Mouse (Mus musculus) hindlimb bud, embryonic 11.5 days (tissue): ENCODE data around the gene Pgm5.
"Not testable (repeated sequence)": the region's sequence is repeated elsewhere in the genome, so short reads cannot be mapped to it uniquely, and the experiment has no call there.

Source experiments
- DNase-seq: peaks from one replicate; pipeline ENCODE4 v3.0.0-alpha.2; 2012; ENCODE audit warnings: low read depth, low spot score; ENCODE audit errors: extremely low spot score

The Pgm5 gene

GRCm38 (mm10) chr19:24861612-24862451, at the start of gene Pgm5:
Pgm5 (minus strand) TSS chr19:24861855.
- no peak for DNase-seq

- DNase-seq, result no peak
Observed at GRCm38 (mm10) chr19:24908385-24909155, 46.9 kb upstream of the Pgm5 start.

GRCm38 (mm10) chr19:24907655-24908054, 46.0 kb upstream of the Pgm5 start:
- no peak for DNase-seq

DNA sequence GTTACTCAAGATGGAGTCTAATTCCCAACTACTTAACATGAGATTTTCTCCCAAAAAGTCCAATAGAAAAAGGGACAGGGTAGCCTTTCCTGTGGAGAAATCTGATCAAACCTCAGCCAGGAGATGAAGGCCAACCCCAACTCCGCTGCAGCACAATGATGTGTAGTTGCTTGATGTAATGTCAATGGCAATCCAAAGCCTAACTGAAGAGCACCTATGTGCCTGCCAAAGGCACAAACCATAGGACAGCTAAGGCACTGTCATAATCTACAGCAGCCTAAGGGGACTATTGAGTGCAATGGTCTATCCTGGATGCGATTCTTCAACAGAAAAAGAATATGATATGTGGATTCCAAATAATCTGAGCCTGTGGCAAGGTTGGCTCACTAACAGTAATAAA, 41.2 kb upstream of the Pgm5 start:
- DNase-seq, result no peak

DNA sequence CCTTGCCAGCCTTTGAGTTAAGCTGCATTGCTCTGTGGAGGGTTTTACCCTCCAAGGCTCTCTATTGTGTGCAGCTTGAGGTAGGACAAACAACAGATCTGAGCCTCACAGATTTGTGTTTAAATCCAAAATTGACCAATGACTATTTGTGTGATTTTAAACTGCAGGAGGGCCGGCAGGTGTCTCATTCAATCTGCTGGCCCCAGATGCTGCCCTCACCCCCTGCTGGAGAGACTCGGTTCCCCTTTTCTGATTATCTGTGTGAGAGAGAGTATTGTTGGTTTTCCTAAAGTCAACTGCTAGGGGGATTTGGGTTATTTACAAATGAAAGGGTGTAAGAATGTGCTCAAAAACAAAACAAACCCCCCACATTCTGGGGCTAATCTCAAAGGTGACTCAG, 40.6 kb upstream of the Pgm5 start:
- no peak for DNase-seq

DNA sequence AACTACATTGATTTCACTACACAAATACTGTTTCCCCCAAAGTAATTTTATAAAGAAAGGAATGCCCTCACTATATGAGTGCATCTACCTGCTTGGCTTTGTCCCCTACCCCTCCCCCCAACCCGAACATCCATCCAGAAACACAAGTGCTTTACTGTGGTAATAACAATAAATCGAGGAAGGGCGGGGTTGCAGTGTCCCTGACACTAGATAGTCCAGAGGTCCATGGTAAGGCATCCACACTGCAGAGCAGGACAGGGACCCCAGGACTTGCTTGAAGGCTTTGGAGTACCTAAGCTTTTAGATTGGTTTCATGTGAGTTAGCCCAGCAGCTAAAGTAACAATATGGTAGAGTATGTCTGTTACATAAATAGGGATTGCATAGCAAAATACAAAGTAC, 40.0 kb upstream of the Pgm5 start:
- DNase-seq, result no peak

GRCm38 (mm10) chr19:24900581-24901220, 39.0 kb upstream of the Pgm5 start, which contains the start of gene Foxd4:
Foxd4 (minus strand) TSS chr19:24901197.
- DNase-seq, result no peak

DNA sequence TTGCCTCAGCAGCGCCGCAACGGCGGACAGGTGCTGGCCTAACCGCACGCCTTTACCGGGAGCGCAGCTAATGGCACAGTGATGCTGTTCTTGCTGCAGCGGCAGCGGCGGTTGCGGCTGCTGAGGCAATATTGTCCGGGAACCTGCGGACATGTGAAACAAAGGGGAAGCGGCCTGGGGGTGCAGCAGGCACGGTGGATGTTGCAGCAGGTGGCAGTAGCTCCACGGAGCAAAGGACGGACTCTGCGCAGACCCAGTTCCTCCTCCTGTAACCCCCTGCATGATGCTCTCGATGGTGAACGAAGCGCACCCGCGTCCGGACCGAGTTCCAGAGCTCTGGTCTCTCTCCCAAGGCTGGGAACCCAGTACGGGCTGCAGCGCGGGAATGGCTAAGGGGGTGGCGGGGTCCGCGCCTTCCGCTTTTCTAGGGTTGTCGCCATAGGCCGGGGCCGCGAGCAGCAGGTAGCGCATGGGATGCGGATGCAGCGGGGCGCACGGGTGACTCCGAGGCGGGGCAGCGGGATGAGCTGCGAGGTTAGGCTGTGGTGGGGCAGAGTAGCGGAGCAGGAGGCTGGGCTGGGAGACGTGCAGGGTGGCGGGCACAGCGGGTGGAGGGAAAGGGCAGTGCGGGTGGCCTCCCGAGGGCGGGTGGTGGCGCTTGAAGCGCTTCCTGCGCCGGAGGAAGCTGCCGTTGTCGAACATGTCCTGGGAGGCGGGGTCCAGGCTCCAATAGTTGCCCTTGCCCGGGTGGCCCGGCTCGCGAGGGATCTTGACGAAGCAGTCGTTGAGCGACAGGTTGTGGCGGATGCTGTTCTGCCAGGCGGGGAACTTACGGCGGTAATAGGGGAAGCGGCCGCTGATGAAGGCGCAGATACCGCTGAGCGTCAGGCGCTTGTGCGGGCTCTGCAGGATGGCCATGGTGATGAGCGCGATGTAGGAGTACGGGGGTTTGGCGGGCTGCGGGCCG, 38.2 kb upstream of the Pgm5 start:
- no peak for DNase-seq

- DNase-seq, result no peak
Observed at GRCm38 (mm10) chr19:24898737-24899577, 37.3 kb upstream of the Pgm5 start.

DNA sequence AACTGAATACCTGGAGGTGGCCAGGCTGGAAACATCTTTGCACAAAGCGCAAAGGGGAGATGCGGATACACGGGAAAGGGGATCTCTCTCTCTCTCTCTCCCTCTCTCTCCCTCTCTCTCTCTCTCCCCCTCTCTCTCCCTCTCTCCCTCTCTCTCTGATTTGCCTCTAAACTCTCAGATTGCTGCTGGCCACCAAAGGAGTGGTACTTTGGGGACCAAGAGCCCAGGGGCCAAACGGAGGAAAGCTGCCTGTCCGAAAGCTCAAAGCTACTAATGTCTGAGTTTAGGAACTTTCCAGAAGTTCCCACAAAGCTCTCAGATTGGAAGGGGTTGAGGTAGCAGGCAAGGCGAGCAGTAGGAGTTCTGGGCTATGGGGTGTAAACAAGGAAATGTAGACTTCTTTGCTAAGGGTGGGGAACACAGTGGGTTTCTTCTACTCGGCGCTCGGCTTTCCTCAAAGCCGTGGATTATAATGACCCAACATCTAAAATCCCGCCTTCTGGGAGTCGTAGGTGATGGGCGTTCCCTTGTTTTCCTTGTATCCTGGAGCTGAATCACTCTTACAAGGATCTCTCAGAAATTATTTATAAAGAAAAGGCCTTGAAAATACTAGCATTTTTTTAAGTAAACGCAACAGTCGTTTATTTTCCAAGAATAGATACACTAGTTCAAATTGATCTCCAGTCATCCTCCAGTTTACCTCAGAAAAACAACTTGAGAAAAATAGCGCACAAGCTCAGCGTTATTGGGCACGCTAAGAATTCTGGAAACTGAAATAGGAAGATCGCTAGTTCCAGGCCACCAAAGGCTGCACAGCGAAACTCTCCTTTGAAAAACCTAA, 36.5 kb upstream of the Pgm5 start:
- DNase-seq, result no peak

DNA sequence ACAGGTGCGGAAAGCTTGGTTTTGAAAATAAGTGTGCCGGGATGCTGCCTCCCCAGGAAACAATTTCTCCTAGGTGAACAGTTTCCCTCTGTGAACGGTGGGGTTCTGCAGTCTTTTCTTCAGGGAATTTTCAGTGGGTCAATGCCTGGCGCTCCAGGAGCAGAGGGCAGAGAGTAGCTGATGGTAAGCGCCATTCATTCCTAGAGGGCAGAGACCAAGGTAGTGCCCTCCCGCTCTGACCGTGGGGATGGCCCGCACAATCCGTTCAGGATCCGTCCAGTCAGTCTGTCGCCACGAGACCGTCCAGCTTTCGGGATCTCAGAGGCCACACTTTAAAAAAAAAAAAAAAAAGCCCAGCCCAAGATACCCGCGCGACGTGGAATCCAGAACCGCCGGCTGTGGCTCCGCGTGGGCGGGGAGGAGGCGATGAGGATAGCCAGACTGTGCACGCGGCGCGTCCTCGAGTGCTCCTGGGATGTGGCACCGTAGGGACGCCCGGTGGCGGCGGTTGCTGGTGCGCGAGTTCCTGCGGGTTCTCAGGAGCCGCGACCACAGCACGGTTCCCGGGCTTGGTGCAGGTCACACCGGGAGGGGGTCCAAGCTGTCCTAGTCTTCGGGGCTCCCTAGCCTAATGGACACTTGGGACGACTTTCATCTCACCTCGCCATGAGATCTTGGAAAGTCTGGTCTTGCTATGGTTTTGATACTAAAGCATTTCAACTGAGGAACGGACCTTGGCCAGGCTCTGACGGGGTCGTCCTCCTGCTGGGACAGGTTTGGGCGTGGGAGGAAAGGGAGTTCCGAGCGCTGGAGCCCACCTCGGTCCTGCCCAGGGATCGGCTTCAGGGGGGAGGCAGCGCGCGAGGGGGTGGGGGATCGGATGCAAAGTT, 35.6 kb upstream of the Pgm5 start:
- DNase-seq, result no peak

DNA sequence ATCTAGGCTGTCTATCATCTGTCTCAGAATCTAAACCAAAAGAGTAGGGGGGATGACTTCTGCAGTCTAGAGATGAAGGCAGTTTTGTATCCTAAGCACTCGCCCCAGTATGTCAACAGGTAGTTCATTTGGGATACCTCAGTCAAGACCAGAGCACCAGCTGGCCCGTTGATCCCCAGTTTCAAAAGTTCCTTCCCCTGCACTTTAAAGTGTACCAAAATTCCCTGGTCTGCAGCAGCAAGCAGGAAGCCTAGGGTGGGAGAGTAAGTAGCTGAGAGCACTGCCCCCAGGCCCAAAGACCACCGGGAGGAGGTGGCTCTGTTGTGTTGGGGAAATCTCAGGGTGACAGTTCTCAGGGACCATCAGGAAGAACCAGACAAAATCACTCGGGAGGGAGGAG, 34.9 kb upstream of the Pgm5 start:
- DNase-seq, result no peak

DNA sequence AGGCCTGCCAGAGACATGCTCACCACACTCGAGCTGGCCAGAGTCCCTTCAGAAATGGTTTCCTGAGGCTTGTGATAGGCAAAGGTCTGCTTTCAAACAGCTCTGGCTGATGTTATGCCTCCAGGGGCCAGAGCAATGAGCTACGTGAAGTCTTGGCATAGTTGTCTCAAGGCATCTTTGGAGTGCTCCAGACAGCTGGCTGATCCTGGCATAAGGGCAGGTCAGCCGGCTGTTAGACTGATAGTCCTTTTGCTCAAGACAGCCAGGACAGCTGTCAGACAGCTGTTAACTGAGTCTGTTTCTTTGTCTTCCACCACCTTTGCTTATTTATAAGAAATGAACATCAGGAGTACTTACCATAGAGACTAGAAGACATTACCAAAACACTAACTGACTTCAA, 25.2 kb upstream of the Pgm5 start:
- DNase-seq, result no peak

DNA sequence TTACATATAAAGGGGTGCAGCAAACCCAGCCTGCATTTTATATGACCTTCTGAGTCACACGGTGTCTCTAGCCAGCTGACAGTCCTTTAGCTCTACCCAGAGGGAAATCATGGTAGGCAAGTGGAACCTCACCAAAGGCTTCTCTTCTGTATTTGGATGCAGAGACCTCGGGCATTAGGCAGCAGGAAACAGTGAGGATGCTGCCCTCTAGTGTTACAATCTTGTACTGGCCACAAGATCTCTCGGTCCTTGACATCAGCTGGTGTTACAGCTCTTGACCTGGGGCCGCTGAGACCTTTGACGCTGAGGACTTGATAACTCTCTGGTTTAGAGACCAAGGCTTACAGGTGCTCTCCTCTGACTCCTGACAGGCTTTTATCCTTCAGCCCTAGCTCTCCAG, 23.8 kb upstream of the Pgm5 start:
- DNase-seq, result no peak

- no peak for DNase-seq
Observed at GRCm38 (mm10) chr19:24881237-24881636, 19.6 kb upstream of the Pgm5 start.

GRCm38 (mm10) chr19:24875129-24875870, 13.6 kb upstream of the Pgm5 start, which contains the start of gene Gm10053:
Gm10053 (plus strand) TSS chr19:24875686.
- not testable (repeated sequence) for DNase-seq

DNA sequence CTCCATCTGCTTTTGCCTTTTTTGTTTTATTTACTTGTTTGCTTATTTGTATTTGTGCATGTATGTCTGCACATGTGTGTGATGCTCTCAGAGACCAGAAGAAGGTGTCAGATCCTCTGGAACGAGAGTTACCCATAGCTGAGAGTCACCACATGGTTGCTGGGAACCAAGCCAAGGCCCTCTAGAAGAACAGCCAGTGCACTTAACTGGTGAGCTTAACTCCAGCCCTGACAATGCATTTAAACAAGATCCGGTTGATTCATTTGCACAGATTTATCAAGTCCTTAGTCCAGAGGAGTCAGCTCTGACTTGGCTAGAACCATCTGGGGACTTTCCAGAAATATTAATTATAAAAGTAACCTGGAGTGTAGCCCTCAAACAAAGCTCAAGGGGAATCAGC, 12.2 kb upstream of the Pgm5 start:
- DNase-seq, result no peak
